Mouse (Mus musculus): Measurements from ENCODE around the gene Gucd1. TPM values are rescaled to one million over a fixed set of nuclear protein-coding genes. Genes with fewer than 3 reads are reported as not detected.
"Not testable (repeated sequence)": the region's sequence is repeated elsewhere in the genome, so short reads cannot be mapped to it uniquely, and the experiment has no call there.

Gucd1 gene
- total RNA-seq, 2 experiments from 2014 or later, result 40.1 to 40.4 TPM

DNA sequence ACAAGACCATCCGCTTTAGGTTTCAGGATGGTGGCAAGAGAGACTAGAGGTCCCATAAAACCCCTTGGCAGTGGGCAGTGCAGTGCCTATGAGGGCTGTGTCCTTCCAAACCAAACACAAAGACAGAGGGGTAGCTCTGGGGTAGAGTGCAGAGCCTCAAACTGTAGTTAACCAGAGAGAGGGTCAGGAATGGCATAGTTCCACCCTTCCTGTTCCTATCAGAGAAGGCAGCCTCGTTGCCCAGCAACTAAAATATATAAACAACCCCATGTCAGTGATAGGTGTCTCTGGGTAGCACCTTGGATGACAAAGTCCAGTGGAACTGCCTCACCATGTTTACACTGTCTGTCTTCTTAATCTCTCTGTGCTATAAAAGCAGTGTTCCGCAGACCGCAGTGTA lies 76.0 kb downstream of the Gucd1 start:
- no peak for DNase-seq (ENCODE audit: low spot score)
- intact Hi-C loops (cut with DNase I), result no loop called here

DNA sequence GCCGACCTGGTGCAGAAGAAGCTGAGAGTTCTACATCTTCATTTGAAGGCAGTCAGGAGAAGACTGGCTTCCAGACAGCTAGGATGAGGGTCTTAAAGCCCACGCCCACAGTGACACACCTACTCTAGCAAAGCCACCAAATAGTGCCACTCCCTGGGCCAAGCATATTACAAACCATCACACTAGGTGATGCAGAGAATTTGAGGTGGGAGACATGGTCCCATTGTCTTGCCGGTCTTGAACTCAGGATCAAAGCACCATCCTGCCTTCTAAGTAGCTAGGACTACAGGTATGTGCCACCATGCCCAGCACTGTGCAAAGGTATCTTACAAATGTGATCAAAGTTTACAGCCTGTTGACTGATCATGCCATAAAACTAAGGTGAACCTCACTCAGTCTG lies 77.0 kb downstream of the Gucd1 start:
- DNase-seq (ENCODE audit: low spot score), result no peak
- intact Hi-C loops (cut with DNase I), result no loop called here

DNA sequence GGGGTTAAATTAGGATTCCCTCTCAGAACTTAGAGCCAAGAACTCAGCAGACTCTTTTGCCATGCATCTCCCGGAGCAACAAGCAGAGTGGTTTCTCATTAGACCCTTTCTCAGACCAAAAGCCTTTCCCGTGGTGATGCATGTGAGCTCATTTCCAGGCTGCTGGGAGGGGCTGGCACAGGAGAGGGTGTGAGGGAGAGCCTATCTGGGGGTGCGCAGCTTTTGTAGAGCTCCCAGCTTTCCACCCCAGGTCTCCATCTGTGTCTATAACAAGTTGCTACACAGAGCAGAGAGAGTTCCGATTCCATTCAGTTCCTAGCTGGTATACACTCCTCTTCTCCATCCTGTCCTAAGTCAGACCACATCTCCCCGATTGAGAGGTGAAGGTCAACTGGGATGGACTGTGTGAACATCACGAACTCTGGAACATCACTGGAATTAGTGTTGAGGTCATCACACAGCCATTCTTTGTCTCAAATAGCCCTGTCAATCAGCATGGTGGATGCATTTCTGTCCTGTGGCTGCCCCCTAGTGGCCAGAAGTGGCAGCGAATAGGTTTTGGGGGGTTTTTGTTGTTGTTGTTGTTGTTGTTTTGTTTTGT lies 78.5 kb downstream of the Gucd1 start:
- no peak for DNase-seq (ENCODE audit: low spot score)
- intact Hi-C loops (cut with DNase I), result loop anchor here (1.0 to 5.0 kb wide), 2 partner anchors 47 to 257 kb away; no protein-coding TSS in a partner anchor

DNA sequence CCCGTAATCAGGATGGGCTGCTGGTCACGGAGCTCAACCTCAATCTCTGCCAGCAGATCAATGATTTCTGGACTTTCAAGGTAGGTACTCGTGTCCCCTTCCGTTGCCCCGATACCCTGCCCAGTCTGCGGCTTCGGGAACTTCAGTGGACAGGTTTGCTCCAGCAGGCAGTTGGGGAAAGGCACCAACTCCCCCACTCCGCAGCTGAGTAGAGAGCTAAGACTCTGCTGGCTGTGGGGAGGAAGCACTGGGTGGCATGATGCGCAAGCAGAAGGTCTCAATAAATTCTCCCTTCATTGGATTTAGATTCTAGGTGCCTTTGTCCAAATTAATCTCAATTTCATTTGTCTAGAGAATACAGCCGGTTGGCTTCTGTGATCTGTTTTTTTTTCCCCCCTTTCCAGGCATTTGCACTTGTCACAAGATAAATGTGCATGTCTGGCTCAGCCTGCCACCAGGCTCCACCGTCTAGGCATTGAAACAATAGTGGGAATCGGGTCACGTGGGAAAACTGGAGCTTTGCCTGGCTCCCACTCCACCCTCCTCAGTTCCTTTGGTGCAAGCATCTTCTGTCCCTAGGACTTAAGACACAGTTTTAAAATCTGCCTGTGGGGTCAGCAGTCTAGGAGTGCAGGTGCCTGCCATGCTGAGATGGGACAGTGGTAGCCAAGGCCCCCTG lies 79.5 kb downstream of the Gucd1 start:
- peak; percentile 41 for DNase-seq (ENCODE audit: low spot score)
- intact Hi-C loops (cut with DNase I), result loop anchor here (5.0 kb wide), 1 partner anchor 46 kb away; no protein-coding TSS in a partner anchor

DNA sequence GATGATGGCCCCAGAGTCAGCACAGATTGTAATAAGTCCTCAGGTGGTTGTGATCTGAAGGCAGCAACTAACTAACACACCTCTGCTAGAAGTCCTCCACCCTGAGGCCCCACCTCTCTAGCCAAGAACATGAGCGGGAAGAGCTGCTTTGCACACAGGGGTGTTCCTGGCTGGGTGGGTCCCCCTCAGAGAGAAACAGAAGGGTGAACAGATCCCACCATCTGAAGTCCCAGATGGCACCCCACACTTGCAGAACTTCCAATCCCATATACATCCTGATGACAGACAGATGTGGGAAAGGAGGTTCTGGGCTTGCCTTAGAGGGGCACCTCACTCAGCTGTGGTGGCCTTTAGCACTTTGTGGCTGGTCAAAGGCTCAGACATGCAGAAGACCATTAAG lies 80.5 kb downstream of the Gucd1 start:
- intact Hi-C loops (cut with DNase I), result loop anchor here (2.0 to 5.0 kb wide), 3 partner anchors 45 to 160 kb away; partner anchors contain the start of gene Adora2a
- DNase-seq (ENCODE audit: low spot score), result no peak

DNA sequence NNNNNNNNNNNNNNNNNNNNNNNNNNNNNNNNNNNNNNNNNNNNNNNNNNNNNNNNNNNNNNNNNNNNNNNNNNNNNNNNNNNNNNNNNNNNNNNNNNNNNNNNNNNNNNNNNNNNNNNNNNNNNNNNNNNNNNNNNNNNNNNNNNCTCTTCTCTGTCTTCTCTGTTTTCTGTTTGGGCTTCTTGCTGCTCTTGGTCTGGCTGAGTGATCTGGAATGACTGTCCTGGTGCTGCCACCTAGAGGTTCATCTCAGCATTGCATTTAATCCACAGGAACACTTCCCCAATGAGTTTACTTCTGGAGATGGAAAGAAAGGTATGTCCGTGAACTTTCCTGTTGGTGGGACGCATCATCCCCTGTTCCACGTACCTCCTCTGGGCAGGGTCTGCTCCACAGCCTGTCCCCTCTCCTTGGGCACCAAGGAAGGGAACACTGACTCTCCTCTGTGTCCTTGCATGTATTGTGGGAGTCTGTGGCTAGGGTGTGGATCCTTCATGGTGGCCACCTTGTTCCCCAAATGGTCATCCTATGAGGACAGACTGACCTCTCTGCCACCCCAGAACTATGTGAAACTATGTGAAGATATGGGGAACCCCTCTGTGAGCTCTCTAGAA lies 81.1 kb downstream of the Gucd1 start:
- intact Hi-C loops (cut with DNase I), result loop anchor here (1.0 to 5.0 kb wide), 4 partner anchors 44 to 181 kb away; partner anchors contain the start of gene Adora2a
- DNase-seq (ENCODE audit: low spot score), result peak; percentile 40

DNA sequence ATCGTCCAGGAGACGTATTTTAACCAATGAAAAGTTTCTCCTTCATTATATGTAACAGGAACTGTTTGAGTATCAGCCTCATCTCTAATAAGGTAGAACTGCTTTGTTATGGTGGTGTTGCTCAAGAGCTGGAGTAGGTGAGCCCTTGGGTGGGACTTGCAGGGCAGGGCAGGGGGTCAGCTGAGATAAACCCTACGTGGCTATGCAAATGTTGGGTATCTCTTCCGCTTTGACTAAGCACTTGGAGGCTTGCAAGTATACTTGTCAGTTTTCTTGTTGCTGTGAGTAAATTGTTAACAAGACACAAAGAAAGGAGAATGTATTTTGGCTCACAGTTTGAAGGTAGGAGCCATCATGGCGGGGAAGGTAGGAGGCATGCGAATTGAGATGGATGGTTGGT lies 87.1 kb downstream of the Gucd1 start:
- DNase-seq (ENCODE audit: low spot score), result no peak
- intact Hi-C loops (cut with DNase I), result no loop called here

DNA sequence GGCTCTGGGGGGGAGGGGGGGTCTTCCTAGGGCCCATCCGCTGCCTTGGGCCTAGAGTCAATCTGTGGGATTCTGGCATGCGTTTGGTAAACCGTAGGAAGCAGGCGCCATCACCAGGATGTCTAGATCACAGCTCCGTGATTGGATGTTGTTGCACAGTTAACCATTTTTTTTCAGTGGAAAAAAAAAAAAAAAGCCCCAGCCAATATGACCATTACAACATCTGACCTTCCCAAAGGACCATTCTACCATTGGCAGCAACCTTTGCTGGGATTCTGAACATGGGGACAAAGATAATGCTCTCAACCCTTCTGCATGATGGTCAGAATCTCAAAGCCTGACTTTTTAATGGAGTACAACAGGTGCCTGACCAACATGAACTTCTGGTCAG lies 87.6 kb downstream of the Gucd1 start:
- intact Hi-C loops (cut with DNase I), result no loop called here
- no peak for DNase-seq (ENCODE audit: low spot score)

DNA sequence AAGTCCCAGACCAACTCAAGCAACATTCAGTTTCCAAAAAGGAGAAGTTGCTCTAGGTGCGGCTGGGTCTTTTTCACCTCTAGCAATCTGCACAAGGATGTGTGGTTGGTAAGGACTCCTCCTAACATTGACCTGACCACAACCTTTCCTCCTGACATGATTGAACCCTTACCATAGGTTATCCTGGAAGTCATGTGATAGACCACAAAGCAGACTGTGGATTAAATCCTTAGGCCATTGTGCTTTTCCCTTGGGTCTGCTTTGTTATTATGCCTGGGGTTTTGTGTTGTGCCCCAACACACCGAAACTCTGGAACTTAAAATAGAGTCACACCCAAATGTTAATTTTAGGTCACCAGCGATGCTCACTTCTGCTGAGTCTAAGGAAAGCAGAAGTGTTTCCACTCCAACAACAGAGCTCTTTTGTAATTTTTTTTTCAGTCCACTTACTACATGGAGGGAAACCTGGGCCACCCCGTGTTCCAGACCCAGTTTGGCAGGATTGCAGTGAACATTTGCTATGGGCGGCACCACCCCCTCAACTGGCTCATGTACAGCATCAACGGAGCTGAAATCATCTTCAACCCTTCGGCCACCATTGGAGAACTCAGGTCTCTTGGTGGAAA lies 88.1 kb downstream of the Gucd1 start:
- intact Hi-C loops (cut with DNase I), result no loop called here
- DNase-seq (ENCODE audit: low spot score), result no peak

DNA sequence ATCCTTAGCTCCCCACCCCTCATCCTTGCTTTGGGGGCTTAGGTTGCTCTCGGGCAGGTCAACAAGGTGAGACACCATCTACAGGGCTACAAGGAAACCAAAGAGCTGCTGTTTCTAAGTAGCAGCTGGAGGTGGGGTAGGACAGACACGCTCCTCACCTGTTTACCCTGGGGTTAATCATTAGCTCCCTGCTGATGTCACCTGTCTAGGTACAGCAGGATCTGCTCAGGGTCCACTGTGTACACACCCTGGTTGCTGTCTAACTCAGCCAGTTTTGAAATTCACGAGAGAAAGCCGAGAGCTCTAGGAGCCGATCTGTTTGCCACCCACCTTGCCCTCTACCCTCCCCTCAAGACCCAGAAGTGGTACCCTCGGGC lies 88.8 kb downstream of the Gucd1 start:
- intact Hi-C loops (cut with DNase I), result no loop called here
- no peak for DNase-seq (ENCODE audit: low spot score)

DNA sequence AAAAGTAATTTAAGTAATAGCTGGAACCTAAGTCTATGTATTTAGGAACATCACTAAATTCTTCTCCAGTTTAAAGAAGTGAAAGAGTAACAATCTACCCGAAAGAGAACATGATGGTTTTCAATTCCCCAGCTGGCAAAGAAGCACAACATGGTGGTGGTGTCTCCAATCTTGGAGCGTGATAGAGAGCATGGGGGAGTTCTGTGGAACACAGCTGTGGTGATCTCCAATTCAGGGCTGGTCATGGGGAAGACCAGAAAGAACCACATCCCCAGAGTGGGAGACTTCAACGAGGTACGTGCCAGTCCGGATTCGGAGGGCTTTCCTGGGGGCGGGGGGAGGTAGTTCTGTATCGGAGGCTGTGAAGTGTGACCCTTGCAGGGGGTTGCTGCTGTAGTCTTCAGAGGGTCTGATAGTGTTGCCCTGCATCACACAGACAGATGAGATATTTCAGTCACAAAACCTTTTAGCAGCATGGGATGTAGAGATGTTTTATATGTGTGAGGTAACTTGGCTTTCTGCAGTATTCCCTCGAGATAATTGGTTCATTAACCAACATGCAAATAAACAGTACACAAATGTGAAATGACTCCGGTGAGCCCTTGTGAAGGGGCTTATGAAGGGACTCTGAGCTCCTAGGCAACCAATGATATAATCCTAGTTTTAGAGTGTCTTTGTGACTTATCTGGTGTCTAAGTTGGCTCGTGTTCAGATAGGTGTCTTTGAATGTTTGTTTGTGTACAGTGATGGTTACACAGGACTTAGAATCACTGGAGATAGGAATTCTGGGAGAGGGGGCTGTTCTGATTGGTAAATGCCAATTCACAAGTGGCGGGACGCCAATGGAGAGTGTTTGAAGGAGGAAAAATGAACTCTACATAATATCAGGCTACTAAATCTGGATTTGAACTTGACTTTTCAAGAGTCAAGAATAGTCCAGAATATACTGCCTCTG lies 89.4 kb downstream of the Gucd1 start:
- intact Hi-C loops (cut with DNase I), result no loop called here
- DNase-seq (ENCODE audit: low spot score), result no peak

DNA sequence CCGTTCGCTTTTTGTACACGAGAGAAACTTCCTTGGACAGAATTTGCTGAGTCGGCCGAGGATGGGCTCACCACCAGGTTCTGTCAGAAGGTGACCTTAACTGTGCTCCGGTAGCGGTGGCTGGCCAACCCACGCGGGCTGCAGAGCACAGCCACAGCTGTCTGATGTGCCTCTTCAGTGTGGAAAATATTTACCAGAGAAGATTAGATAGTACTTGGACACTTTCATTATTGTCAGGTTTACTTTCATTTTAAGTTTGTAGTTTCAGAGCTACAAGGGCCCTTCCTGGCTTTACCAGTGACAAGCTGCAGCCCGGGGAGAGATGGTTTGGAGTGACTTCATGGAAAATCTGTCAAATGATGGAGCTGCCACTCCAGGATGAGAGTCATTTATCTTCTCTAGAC lies 93.3 kb downstream of the Gucd1 start:
- intact Hi-C loops (cut with DNase I), result no loop called here
- DNase-seq (ENCODE audit: low spot score), result no peak

DNA sequence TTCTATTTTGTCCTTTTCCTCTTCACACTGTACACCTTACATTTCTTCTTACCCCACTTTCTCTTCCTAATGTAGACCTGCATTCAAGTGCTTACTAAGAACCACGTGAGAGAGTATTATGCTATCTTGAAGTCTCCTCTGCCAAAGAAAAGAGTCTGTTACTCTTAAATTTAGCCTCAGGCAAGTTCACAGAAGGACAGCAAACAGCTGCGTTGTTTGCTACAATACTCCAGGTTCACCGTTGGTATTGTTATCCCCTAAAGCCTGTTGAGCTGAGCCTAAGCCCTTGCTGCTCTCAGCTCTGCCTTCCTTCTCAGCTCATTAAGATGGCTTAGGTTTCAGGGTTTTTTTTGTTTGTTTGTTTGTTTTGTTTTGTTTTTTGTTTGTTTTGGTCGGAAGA lies 99.0 kb downstream of the Gucd1 start:
- no peak for DNase-seq (ENCODE audit: low spot score)
- intact Hi-C loops (cut with DNase I), result no loop called here

DNA sequence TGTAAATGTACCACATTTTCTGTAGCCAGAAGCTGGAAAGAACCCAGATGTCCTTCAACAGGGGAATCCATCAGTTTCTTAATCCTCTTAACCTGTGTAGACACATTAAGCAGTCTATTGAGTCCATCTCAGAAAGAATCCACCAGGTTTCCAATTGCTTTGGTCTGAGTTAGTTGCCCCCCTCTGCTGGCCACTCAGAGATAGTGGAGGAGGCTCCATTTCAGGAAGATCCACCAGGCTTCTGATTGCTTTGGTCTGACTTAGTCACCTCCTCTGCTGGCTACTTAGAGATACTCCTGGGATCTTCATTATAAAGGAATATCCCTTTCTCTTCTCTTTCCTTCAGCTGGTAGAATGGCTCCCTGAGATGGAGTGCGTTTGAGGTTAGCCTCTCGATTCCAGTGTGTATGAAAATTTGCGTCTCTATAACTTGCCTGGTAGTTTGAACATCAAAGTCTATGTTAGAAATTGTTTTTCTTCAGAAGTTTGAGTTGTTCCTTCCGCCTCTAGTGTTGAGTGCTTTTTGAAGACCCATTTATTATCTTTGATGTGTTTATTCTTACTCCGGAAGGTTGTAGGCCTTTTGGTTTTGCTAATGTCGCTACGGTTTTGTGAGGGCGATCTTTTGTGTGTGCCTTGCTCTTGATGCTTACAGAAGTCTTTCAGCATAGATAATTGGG lies 100.3 kb downstream of the Gucd1 start:
- DNase-seq (ENCODE audit: low spot score), result no peak
- intact Hi-C loops (cut with DNase I), result no loop called here

DNA sequence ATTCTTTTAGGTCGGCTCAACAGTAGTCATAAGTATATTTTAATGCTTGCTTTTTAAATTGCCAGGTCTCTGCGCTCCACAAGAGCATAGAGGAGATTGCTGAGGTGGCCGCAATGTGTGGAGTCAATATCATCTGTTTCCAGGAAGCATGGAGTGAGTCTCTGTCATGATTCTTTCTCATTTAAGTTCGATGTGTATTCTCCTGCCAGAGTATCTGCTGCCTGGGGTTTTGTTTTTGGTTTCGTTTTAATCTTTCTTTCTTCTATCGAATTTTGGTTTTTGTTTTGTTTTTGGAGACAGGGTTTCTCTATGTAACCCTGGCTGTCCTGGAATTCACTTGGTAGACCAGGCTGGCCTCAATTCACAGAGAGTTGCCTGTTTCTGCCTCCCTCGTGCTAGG lies 102.8 kb downstream of the Gucd1 start:
- no peak for DNase-seq (ENCODE audit: low spot score)

DNA sequence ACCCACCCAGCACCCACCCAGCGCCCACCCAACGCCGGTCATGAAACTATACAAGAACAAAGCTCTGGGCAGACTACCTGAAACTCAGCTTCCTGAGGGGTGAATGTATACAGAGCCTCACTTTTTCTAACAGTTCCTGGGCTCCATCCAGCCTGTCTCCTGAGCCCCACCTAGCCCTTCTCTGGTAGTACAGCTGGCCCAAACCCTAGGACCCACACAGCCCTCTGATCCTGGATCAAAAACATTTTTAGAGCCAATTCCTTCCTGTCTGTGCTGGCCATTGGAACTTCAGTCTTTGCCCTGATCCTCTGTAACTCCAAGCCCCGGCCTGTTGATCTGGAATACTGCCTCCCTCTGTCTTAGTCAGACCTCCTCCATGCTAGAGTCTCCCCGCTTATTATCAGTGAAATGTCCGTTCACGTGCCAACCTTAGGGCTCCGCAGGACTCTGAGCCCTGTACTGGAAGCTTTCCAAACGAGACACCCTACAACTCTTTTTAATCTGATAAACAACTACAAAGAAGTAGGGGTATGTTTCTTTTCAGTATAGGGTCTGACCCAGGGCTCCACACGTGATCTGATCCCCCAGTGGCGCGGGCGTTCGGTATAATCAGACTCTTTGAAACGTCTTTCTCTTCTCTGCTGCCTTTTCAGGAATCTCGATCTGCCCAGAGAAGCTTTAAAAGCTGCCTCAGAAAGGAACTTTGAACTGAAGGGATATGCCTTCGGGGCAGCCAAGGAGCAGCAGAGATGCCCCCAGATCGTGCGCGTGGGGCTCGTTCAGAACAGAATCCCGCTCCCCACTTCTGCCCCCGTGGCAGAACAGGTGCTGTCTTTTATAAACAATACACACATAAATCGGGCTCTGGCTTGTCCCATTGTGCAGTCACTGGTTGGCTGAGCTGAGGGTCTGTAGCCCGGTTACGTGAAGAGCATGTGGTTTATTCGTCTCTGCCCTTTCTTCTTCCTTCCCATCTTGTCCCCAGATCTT lies 105.4 kb downstream of the Gucd1 start:
- intact Hi-C loops (cut with DNase I), result no loop called here

More for the DNA sequence above, 102.8 kb downstream of the Gucd1 start:
- intact Hi-C loops (cut with DNase I), result no loop called here

DNA sequence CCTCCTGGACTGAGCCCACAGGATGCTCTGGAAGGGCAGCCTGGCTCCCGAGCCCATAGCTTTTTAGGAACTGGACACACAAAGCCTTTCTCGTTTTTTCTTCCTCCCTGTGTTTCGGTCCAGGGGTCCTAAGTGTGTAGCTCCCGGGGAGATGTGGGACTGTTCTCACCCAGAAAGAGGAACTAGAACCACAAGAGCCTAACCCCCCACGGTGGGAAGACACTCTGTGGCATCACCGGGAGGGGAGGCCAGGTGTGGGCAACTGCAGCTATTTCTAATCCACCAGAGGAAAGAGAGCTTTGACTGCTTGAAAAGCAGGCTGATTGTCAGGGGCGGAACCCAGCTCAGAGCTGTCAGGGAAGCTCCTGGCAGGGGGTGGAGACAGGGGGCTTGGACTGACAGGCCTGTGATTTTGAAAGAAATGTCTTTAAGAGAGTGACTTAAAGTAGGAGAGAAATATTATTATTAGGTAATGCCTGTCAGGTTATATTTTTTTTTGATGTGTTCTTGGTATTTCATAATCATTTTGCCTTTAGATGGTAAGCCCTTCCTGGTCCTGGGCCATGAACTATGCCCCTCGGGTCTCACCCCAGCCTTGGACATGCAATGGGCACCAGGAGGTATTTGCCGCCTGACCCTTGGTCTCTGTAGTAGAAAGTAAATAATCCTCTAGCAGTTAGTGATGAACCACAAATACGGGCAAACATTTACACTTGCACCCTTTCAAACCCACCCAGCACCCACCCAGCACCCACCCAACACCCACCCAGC lies 106.2 kb downstream of the Gucd1 start:
- intact Hi-C loops (cut with DNase I); DNase-seq (ENCODE audit: low spot score): not testable (repeated sequence)

More for the DNA sequence above, 105.4 kb downstream of the Gucd1 start:
- no peak for DNase-seq (ENCODE audit: low spot score)

Measured in heart, postnatal 25 days (tissue).